Mouse (Mus musculus) neutrophil, adult 65 days (primary cell): ENCODE measurements around the gene Glrx3. TPM values are rescaled to one million over a fixed set of nuclear protein-coding genes. Genes with fewer than 3 reads are reported as not detected.

Experiments
- total RNA-seq: library from RNA; stranded (reverse); gene quantifications from 2 replicates; pipeline ENCODE4 v1.2.4, GENCODE M21; 2023

Gene Glrx3
- 29.8 and 32.5 TPM in 2 replicates for total RNA-seq

DNA sequence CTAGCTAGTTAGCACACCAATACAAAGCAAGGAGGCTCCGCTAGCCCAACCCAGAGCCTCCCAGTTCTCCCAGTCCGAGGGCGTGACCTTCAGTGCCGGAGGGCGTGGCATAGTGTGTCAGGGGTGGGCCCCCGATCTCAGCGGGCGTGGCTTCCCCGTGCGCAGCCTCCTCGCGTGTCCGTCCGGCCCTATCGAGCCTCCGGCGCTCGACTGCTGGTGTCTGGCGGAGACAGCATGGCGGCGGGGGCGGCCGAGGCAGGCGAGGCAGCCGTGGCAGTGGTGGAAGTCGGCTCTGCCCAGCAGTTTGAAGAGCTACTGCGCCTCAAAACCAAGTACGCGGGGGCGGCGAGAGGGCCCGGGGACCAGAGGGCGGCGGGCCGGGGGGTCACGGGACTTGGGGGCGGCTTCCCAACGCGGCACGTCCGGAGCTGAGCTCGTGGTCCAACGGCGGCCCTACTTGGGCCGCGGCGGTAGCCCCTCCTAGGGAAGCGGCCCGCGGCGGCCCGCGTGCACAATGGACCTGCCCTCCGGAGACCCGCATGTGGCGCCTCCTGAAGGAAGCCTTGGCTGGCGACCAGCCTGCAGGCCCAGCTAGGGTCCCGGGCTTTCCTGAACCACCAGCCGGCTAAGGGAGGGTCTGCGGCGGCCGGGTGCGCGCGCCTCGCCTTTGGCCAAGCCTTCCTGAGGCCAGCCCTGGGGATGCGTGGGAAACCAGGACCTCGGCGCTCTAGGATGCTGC is at the start of gene Glrx3:
TSS of gene Glrx3 (plus strand) at position 175 of the 739 bp plus-strand sequence.

DNA sequence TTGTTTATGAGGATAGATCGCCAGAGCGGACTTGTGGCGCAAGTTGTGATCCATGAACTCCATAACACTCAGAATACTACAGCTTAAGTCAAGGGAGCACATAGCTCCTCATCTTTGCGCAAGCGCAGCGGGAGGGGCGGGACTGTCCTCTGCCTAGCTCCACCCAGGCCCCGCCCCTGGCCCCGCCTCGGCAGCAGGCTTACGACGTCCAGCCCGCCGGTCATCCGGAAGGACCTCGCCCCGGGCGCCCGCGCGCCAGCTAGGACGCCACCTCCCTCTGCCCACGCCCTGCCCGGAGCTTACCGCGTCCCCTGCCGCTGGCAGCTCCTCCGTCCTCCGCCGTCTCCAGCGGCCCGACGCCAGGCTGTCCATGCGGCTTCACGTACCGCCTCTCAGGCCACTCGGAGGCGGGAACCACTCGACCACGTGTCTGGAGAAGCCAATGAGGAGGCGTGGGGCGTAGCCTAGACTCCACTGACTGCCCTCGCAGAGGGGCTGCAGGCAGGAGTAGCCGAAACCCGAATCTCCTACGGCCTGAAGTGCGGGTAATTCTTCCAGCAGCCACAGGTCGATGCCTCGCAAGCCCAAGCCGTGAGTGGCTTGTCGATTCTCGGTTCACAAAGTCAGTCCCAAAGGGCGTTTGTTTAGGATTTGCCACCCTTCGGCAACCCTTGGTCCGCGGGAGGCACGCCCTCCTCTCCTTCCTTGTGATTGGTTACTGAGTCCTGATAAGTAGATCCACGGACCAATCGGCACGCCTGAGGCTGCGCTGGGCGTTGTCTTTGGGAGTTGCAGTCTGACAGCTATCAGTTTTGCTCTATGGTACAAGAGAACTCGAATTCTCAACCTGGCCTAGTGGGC is 26.8 kb upstream of the Glrx3 start, which contains the start of gene 9430038I01Rik:
TSS of gene 9430038I01Rik (minus strand) at position 426 of the 861 bp plus-strand sequence.

Other genes with a start within 250 kb of the Glrx3 start
- 0.51 TPM in 1 of 2 replicates, not detected in the other for gene Ebf3, start 123.2 kb upstream of the Glrx3 start, total RNA-seq
- 8.8 and 9.9 TPM in 2 replicates for gene 9430038I01Rik, start 26.9 kb upstream of the Glrx3 start, total RNA-seq